ENCODE assay signal across 24 mouse cellular contexts in the genomic region with DNA sequence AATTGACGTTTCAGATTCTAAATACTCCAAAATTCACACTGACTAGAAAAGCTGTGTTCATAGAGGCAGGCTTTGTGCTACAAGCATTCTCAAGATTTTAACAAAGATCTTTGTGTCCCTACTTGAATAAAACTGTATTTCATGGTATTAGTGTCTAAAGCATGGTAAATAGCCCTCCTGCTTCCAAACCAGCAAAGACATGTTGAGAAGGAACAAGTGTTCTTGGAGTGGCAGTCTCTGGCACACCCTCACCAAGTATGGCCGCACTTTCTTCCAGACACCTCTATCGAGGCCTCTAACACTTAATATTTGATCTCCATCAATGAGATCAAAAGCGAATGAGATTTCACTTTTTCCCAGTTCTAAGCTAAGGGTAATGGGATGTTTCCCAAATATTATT.
A peak's percentile ranks its signal among the peaks of the same experiment; 100 is the strongest.
DNase-seq lines count a peak whose midpoint lies in the region; ATAC-seq lines count a peak whose summit lies in the region.
"Had no signal": no experiment of that assay in that cellular context is flagged by ENCODE, and none has a peak within 500 bp of the region (broad histone marks: within the 10 kb centered on the region; RNA-seq: fewer than 3 reads in every experiment).

No protein-coding gene starts in this region.

- intact Hi-C loops in heart, postnatal 14 days (cut with DNase I), result no loop called here

- WGBS in lung, embryonic 15.5 days, result 69% methylated on average over 4 of the region's 4 CpGs

- H3K9me3 ChIP-seq in lung, embryonic 15.5 days, result no peaks in the 10 kb centered on the region
- H3K9me3 ChIP-seq: embryonic facial prominence, embryonic 10.5 days; embryonic facial prominence, embryonic 12.5 days; forebrain, embryonic 13.5 days; forebrain, embryonic 15.5 days had no signal

- H3K27ac ChIP-seq in lung, embryonic 15.5 days, result peak overlapping the region; percentile 15; the same call in 1 of the 2 replicates
- H3K27ac ChIP-seq: embryonic facial prominence, embryonic 10.5 days; embryonic facial prominence, embryonic 12.5 days; forebrain, embryonic 13.5 days; forebrain, embryonic 15.5 days had no signal

- H3K4me2 ChIP-seq in lung, embryonic 15.5 days, result no peak overlapping the region
- H3K4me2 ChIP-seq: embryonic facial prominence, embryonic 12.5 days; forebrain, embryonic 13.5 days; forebrain, embryonic 15.5 days had no signal

- no peaks in the 10 kb centered on the region for H3K36me3 ChIP-seq in lung, embryonic 15.5 days
- H3K36me3 ChIP-seq: embryonic facial prominence, embryonic 10.5 days; embryonic facial prominence, embryonic 12.5 days; forebrain, embryonic 15.5 days; G1E had no signal

- H3K4me1 ChIP-seq in lung, embryonic 15.5 days, result no peaks in the 10 kb centered on the region
- H3K4me1 ChIP-seq: embryonic facial prominence, embryonic 10.5 days; embryonic facial prominence, embryonic 12.5 days; forebrain, embryonic 13.5 days; forebrain, embryonic 15.5 days had no signal

- no peak overlapping the region for H3K9ac ChIP-seq in lung, embryonic 15.5 days
- H3K9ac ChIP-seq: embryonic facial prominence, embryonic 12.5 days; forebrain, embryonic 13.5 days; forebrain, embryonic 15.5 days had no signal

- ATAC-seq in lung, embryonic 15.5 days (ENCODE audit: borderline replicate concordance, extremely low read depth, low FRiP score, low TSS enrichment), result no peak
- ATAC-seq: activated CD4-positive, CD25-positive, alpha-beta regulatory T cell, adult 4 months; CD4-positive, CD25-positive, alpha-beta regulatory T cell, adult 4 months; forebrain, embryonic 13.5 days; forebrain, embryonic 15.5 days; Patski had no signal

- no peak overlapping the region for H3K4me3 ChIP-seq in lung, embryonic 15.5 days
- H3K4me3 ChIP-seq: embryonic facial prominence, embryonic 10.5 days; embryonic facial prominence, embryonic 12.5 days; forebrain, embryonic 13.5 days; forebrain, embryonic 15.5 days had no signal

- DNase-seq in heart, adult 11 months, result peak; percentile 42
- no peak for DNase-seq in heart, postnatal 14 days
- no peak for DNase-seq in lung, postnatal 14 days
- DNase-seq in lung, postnatal 25 days (ENCODE audit: low spot score), result peak; percentile 57
- no peak for DNase-seq in lung, postnatal 10 days
- DNase-seq: adrenal gland, adult 8-10 months; adrenal gland, postnatal 14 days; adrenal gland, postnatal 36 days; B cell, adult 2 months; cerebellum, adult 11-12 months; cerebellum, adult 2 months; cerebellum, adult 9-10 months; cerebellum, postnatal 10 days; cerebellum, postnatal 25 days had no signal

- H3K27me3 ChIP-seq in lung, embryonic 15.5 days, result no peaks in the 10 kb centered on the region
- H3K27me3 ChIP-seq: CH12.LX; embryonic facial prominence, embryonic 12.5 days; forebrain, embryonic 13.5 days; forebrain, embryonic 15.5 days; Patski had no signal

Comparison
In these comparisons a context has a peak if more than half of its experiments do, and no peak if none do; other contexts are left out.
1. DNase-seq: peak in heart, adult 11 months (single experiment) and lung, postnatal 25 days (single experiment); none in heart, postnatal 14 days (0 of 2), lung, postnatal 14 days (single experiment) and lung, postnatal 10 days (single experiment).